Mouse (Mus musculus) neural tube, embryonic 14.5 days (tissue): ENCODE data around the gene Sh3gl2. TPM values are rescaled to one million over a fixed set of nuclear protein-coding genes. Genes with fewer than 3 reads are reported as not detected.

Source experiments
- ATAC-seq: fragments of 200-750 bp; cut with Nextera tagmentation; 2 replicates; pipeline ENCODE4 v1.8.0; 2017; ENCODE audit warnings: low read depth, mild to moderate bottlenecking, moderate TSS enrichment, moderate library complexity
- H3K27ac ChIP-seq: fragments of 300-500 bp; sonication (generic); 2 replicates; pipeline ENCODE4 v1.5.1; 2014; ENCODE audit warnings: low read depth, mild to moderate bottlenecking, control low read depth, low read length, moderate library complexity, mixed read lengths
- H3K27me3 ChIP-seq: fragments of 300-500 bp; sonication (generic); 2 replicates; pipeline ENCODE4 v1.6.1; 2014; ENCODE audit warnings: low read length; ENCODE audit not compliant: control insufficient read depth, insufficient read depth
- H3K36me3 ChIP-seq: fragments of 300-500 bp; sonication (generic); 2 replicates; pipeline ENCODE4 v1.6.1; 2014; ENCODE audit warnings: low read length, mixed read lengths; ENCODE audit not compliant: control insufficient read depth, insufficient read depth
- H3K4me1 ChIP-seq: fragments of 300-500 bp; sonication (generic); 2 replicates; pipeline ENCODE4 v1.6.1; 2014; ENCODE audit warnings: low read length; ENCODE audit not compliant: control insufficient read depth, insufficient read depth
- H3K4me2 ChIP-seq: fragments of 300-500 bp; sonication (generic); 2 replicates; pipeline ENCODE4 v1.6.1; 2014; ENCODE audit warnings: mild to moderate bottlenecking, low read depth, low read length, control low read depth
- H3K4me3 ChIP-seq: fragments of 300-500 bp; sonication (generic); 2 replicates; pipeline ENCODE4 v1.5.1; 2014; ENCODE audit warnings: low read depth, low read length, control low read depth, mixed read lengths
- H3K9ac ChIP-seq: fragments of 300-500 bp; sonication (generic); replicated peaks from 2 replicates; pipeline ENCODE4 v1.6.1; 2014; ENCODE audit warnings: low read depth, mild to moderate bottlenecking, control low read depth, low read length, mixed read lengths
- H3K9me3 ChIP-seq: fragments of 300-500 bp; sonication (generic); 2 replicates; pipeline ENCODE4 v1.6.1; 2016; ENCODE audit warnings: low read length; ENCODE audit not compliant: control insufficient read depth
- WGBS: fragments of 180-500 bp; shearing (Covaris S2); extraction: QIAGEN DNeasy Blood & Tissue Kit; methylation state at CpG from one replicate; pipeline ENCODE4 v1.1.7; 2014; 5-methylcytosine and 5-hydroxymethylcytosine counted together
- polyA plus RNA-seq: library from polyadenylated mRNA; unstranded; fragments of >200 nt; fragmentation: Nextera tagmentation; extraction: Ambion mirVana; gene quantifications from 2 replicates; pipeline ENCODE4 v1.2.1, GENCODE M21; 2014

The Sh3gl2 gene
- polyA plus RNA-seq, 1 experiment from 2014 or later: 123 TPM

DNA sequence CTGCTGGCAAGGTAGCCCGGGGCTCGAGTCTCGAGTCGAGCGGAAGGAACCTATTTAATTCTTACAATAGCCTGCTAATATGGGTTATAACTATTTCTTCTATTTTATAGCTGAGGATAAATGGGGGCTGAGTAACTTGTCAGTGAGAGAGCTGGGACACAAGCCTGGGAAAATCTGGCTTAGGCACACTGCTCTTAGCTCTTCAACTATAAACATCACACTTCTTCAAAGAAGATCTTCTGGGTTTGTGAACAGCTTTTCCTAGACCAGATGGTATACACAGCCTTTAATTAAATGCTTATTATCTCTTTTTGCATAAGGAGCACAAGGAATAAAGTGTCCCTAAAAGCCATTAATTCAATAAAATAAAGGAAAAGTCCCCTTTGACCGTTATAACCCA is 278.7 kb downstream of the Sh3gl2 start:
- Histone ChIP-seq H3K4me3 (no peak overlapping the region), H3K4me1 (no peaks in the 10 kb centered on the region), H3K27ac (no peak overlapping the region), H3K9ac (no peak overlapping the region), H3K4me2 (no peak overlapping the region), H3K9me3 (no peaks in the 10 kb centered on the region), H3K36me3 (no peaks in the 10 kb centered on the region), H3K27me3 (no peaks in the 10 kb centered on the region)
- WGBS: 89% methylated on average over 6 of the region's 6 CpGs
- ATAC-seq: no peak

DNA sequence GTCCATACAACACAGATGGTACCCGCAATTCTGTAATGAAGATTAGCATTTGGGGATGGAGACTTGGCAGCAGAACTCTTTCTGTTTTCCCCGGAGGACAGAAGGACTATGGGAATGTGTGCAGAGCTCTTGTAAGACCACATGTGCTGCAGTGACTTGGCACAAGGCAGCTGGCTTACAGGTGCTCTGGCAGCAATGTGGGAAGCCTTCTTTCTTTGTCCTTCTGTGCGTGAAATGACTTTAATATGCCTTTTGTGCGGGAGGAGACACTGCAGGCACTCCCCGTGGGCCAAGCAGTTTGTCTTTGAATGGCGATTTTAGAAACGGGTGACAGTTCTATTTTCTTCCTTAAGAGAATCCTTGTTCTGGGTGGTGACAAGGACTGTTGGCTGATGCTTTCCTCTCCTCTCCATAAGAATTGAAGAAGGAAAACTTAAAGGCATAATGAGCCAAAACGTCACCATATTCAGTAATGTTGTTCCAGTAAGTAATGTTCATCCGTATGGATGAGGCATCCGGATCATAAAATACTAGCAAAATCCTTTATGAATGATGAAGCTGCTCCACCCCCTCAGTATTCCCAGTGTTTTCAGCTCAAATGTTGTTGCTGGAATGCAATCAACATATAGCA is 281.5 kb downstream of the Sh3gl2 start:
- no peaks in the 10 kb centered on the region for H3K4me1 ChIP-seq
- H3K4me2 ChIP-seq: no peak overlapping the region
- H3K27me3 ChIP-seq: no peaks in the 10 kb centered on the region
- H3K4me3 ChIP-seq: no peak overlapping the region
- peak; percentile 90 for ATAC-seq
- no peaks in the 10 kb centered on the region for H3K36me3 ChIP-seq
- H3K9ac ChIP-seq: no peak overlapping the region
- H3K9me3 ChIP-seq: no peaks in the 10 kb centered on the region
- no peak overlapping the region for H3K27ac ChIP-seq
- 42% methylated on average over 10 of the region's 10 CpGs for WGBS

DNA sequence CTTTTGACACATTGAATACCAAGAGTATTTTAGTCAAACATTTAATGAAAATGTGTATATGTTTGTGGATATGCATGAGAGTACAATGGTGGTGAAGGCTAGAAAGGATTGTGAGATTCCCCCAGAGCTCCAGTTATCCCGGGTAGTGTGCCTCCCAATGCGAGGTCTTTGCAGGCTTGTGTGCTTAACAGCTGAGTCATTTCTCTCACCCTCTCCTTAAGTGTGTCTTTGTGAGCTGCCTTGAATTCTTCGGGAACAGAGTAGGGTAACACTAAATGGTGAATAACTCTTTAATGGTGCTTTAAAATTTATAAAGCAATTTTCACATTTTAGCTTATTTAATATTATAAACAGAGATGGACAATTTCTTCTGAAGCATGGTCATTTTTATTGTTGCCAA is 300.8 kb downstream of the Sh3gl2 start:
- Histone ChIP-seq H3K9ac (no peak overlapping the region), H3K4me3 (no peak overlapping the region), H3K36me3 (no peaks in the 10 kb centered on the region), H3K27ac (no peak overlapping the region), H3K27me3 (no peaks in the 10 kb centered on the region), H3K9me3 (no peaks in the 10 kb centered on the region), H3K4me1 (no peaks in the 10 kb centered on the region), H3K4me2 (no peak overlapping the region)
- WGBS: 76% methylated on average over 3 of the region's 3 CpGs
- no peak for ATAC-seq

DNA sequence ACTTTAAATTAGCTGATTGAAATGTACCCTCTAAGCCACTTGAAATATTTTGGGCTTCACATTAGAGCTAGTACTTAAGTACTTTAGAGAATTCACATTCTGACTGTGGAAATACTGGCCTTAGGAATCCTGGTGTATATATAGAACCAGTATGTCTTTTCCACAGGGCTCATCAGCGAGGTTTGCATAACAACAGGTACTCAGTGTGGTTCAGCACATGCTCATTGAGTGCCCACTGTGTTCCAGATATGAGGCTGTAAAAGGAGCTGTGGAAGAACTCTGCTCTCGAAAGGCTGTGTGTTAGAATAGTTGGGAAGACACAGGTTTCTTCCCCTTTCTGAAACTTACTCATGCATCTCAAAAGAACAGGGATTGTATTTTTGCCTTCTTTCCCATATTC is 302.1 kb downstream of the Sh3gl2 start:
- H3K4me2 ChIP-seq: no peak overlapping the region
- H3K27ac ChIP-seq: no peak overlapping the region
- H3K27me3 ChIP-seq: no peaks in the 10 kb centered on the region
- no peak overlapping the region for H3K9ac ChIP-seq
- H3K4me1 ChIP-seq: no peaks in the 10 kb centered on the region
- no peak overlapping the region for H3K4me3 ChIP-seq
- no peaks in the 10 kb centered on the region for H3K9me3 ChIP-seq
- H3K36me3 ChIP-seq: no peaks in the 10 kb centered on the region
- WGBS: 55% methylated on average over 2 of the region's 2 CpGs
- ATAC-seq: no peak

DNA sequence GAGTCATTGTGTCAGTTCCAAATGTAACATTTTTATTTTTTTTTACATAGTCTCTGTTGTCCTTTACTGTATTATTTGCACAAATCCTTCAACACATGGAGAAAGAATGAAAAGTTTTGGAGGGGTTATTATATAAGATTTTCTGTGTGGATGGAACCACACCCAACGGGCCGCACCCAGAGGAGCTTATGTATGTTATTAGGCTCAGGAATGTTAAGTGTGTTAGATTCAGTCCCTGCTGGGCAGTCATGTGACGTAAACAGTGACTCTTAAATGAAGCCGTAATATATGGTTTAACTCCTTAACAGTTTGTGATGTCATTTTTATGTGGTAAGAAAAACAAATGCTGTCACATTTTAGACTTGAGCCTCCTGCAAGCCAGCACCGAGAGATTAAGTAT is 302.6 kb downstream of the Sh3gl2 start:
- no peak for ATAC-seq
- WGBS: 77% methylated on average over 5 of the region's 5 CpGs
- no peak overlapping the region for H3K27ac ChIP-seq
- H3K9ac ChIP-seq: no peak overlapping the region
- no peak overlapping the region for H3K4me3 ChIP-seq
- no peaks in the 10 kb centered on the region for H3K4me1 ChIP-seq
- H3K36me3 ChIP-seq: no peaks in the 10 kb centered on the region
- H3K9me3 ChIP-seq: no peaks in the 10 kb centered on the region
- H3K4me2 ChIP-seq: no peak overlapping the region
- no peaks in the 10 kb centered on the region for H3K27me3 ChIP-seq

DNA sequence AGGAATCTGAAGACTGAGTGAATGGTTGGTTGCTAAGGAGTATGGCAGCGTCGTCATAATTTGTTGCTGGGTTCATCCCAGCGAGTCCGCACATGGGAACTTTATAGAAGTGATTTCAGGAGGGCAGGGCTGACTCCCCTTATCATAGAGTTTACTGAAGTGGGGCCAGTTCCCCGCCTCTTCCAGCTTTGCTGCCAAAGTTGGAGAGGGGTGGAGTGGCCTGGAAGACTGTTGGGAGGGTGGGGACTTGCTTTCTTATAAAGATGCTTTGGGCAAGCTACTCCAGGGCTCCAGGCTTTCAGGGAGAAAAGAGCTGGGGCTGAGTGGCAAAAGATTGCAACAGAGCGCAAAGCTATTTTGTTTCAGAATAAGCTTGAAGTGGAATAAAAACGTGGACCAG is 308.4 kb downstream of the Sh3gl2 start:
- Histone ChIP-seq H3K9ac (no peak overlapping the region), H3K27ac (no peak overlapping the region), H3K9me3 (no peaks in the 10 kb centered on the region), H3K4me3 (peak overlapping the region; percentile 48), H3K4me2 (peak overlapping the region; percentile 91; the same call in 1 of the 2 replicates), H3K27me3 (peaks cover 2% of the 10 kb centered on the region; the same call in 1 of the 2 replicates), H3K4me1 (0 out of 2 replicates have a peak, but pooled peaks cover 5% of the 10 kb centered on the region), H3K36me3 (no peaks in the 10 kb centered on the region)
- ATAC-seq: no peak
- WGBS: 42% methylated on average over 7 of the region's 7 CpGs

DNA sequence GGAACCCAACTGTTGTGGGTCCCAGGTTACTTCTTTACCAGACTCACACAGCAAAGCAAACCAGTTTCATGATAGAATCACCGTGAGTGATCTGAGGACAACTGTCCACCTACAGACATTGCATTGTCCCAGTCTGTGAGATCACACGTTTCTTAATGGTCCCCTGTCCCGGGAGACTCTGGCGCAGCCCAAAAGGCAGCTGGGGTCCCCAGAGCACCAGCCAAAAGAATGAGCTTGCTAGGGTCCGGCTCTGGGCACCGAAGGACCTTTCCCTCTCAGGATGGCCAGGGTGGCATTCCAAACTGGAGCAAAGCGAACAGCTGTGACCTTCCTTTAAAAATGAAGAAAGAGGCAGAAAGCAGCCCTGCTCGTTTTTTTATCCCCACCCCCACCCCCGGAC is 308.9 kb downstream of the Sh3gl2 start, which contains the start of gene Adamtsl1:
TSS of gene Adamtsl1 (plus strand) at position 381 of the 400 bp plus-strand sequence.
- ATAC-seq: peak; percentile 50
- WGBS: 1% methylated on average over 9 of the region's 9 CpGs

DNA sequence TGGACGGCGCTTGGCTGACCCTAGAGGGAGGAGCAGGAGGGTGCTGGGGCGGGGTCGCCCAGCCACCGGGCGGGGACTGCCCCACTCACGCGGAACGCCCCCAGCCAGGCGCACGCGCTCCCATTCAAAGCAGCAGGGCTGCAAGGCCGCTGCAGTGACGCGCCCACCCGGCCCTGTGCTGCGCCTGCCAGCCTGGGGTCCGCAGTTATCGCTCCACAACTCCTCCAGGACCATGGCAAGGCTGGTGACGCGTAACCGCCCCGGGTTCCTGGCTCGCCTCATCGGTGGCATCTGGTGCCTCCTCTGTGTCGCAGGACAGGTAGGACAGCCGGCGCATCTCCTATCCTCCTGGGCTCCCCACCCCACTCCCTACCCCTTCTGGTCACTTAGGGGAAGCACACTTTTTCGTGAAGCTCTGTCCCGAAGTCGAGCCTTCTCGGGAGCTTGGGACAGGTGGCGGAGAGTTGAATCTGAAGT is 309.3 kb downstream of the Sh3gl2 start:
- H3K27me3 ChIP-seq: peaks cover 2% of the 10 kb centered on the region; the same call in 1 of the 2 replicates
- H3K9me3 ChIP-seq: no peaks in the 10 kb centered on the region
- H3K27ac ChIP-seq: no peak overlapping the region
- under 1% methylated on average over 30 of the region's 33 CpGs for WGBS
- no peaks in the 10 kb centered on the region for H3K36me3 ChIP-seq
- peak overlapping the region; percentile 48 for H3K4me3 ChIP-seq
- peak overlapping the region; percentile 91 for H3K4me2 ChIP-seq
- peak overlapping the region; percentile 52 for H3K9ac ChIP-seq
- peak; percentile 95 for ATAC-seq
- 0 out of 2 replicates have a peak, but pooled peaks cover 5% of the 10 kb centered on the region for H3K4me1 ChIP-seq

More for the DNA sequence above, 308.9 kb downstream of the Sh3gl2 start, which contains the start of gene Adamtsl1:
- H3K36me3 ChIP-seq: no peaks in the 10 kb centered on the region
- H3K9me3 ChIP-seq: no peaks in the 10 kb centered on the region
- H3K4me1 ChIP-seq: 0 out of 2 replicates have a peak, but pooled peaks cover 5% of the 10 kb centered on the region
- peak within 1 kb of the TSS; percentile 48 for H3K4me3 ChIP-seq
- peak within 1 kb of the TSS; percentile 91 for H3K4me2 ChIP-seq
- H3K9ac ChIP-seq: peak within 1 kb of the TSS; percentile 52
- no peak within 1 kb of the TSS for H3K27ac ChIP-seq
- peaks cover 2% of the 10 kb centered on the region; the same call in 1 of the 2 replicates for H3K27me3 ChIP-seq

DNA sequence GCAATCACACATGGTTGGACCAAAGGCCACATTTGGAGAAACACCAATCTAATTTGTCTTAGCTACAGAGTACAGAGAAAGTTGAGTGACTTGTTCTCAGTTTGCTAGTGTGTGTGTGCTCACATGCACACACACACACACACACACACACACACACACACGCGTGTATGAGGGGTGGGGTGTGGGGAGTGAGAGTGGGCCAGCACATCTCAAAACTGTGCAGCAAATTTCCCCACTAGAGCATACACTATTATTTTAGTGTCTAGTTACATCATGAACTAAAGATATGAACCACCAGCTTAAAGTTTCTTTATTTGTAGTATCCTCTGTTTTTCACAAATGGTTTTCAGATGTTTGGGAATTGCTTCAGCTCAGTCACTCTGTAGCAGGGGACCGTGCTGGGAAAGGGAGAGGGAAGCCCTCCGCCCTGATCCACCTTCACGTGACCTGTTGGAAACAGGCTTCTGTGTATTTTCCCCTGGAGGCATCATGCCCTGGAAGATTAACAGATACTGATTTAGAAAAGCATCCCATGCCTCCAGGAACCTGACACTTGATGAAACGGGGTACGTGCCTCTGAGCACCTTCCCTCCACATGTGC is 322.1 kb downstream of the Sh3gl2 start:
- Histone ChIP-seq H3K4me3 (no peak overlapping the region), H3K9me3 (no peaks in the 10 kb centered on the region), H3K27me3 (no peaks in the 10 kb centered on the region), H3K4me1 (no peaks in the 10 kb centered on the region), H3K4me2 (no peak overlapping the region), H3K36me3 (no peaks in the 10 kb centered on the region), H3K27ac (no peak overlapping the region), H3K9ac (no peak overlapping the region)
- WGBS: 81% methylated on average over 7 of the region's 7 CpGs
- ATAC-seq: no peak
